25 mouse cellular contexts compared by ENCODE assay signal in the genomic region with DNA sequence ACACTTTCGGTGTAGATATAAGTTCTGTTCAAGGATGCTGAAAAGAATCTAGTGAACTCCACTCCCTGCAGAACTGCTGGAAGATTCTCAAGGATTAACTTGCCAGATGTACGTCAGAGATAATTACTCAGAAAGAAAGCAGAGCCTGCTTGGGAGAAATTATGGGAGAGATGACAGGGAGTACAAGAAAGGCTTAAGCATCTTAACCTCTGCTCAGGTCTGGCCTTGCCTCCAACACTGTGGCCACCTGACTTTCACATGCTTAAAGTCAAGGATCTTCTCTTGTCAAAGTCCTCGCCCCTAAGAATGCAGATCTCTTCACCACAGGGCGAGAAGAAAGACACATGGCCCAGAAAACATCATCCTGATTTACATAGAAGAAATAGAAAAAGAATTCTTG.
DNase-seq lines count a peak whose midpoint lies in the region; ATAC-seq lines count a peak whose summit lies in the region.
"Had no signal": no experiment of that assay in that cellular context is flagged by ENCODE, and none has a peak within 500 bp of the region (broad histone marks: within the 10 kb centered on the region; RNA-seq: fewer than 3 reads in every experiment).

No protein-coding gene starts in this region.

- no peak overlapping the region for H3K9ac ChIP-seq in midbrain, embryonic 11.5 days (ENCODE audit: low read length)
- no peak overlapping the region for H3K9ac ChIP-seq in midbrain, embryonic 15.5 days
- H3K9ac ChIP-seq in embryonic facial prominence, embryonic 11.5 days (replicated peaks; ENCODE audit: low read length): no peak overlapping the region
- no peak overlapping the region for H3K9ac ChIP-seq in kidney, embryonic 16.5 days (replicated peaks; ENCODE audit: low read length)
- H3K9ac ChIP-seq: embryonic facial prominence, embryonic 13.5 days; forebrain, embryonic 13.5 days; hindbrain, embryonic 12.5 days; hindbrain, embryonic 15.5 days; intestine, embryonic 15.5 days had no signal

- H3K4me1 ChIP-seq in midbrain, embryonic 11.5 days (ENCODE audit: control insufficient read depth, insufficient read depth, low read length): no peaks in the 10 kb centered on the region
- no peaks in the 10 kb centered on the region for H3K4me1 ChIP-seq in midbrain, embryonic 15.5 days
- no peaks in the 10 kb centered on the region for H3K4me1 ChIP-seq in embryonic facial prominence, embryonic 11.5 days (ENCODE audit: control insufficient read depth, insufficient read depth, low read length)
- H3K4me1 ChIP-seq in kidney, embryonic 16.5 days (ENCODE audit: insufficient read depth, low read length): no peaks in the 10 kb centered on the region
- H3K4me1 ChIP-seq: forebrain, embryonic 10.5 days; forebrain, embryonic 13.5 days; hindbrain, embryonic 12.5 days; hindbrain, embryonic 15.5 days; intestine, embryonic 15.5 days had no signal

- no peak overlapping the region for H3K27ac ChIP-seq in midbrain, embryonic 11.5 days (ENCODE audit: low read depth, low read length)
- no peak overlapping the region for H3K27ac ChIP-seq in midbrain, embryonic 15.5 days
- H3K27ac ChIP-seq in embryonic facial prominence, embryonic 11.5 days (replicated peaks; ENCODE audit: low read depth, low read length): no peak overlapping the region
- no peak overlapping the region for H3K27ac ChIP-seq in kidney, embryonic 16.5 days (ENCODE audit: low read length)
- H3K27ac ChIP-seq: embryonic facial prominence, embryonic 13.5 days; forebrain, embryonic 10.5 days; forebrain, embryonic 13.5 days; hindbrain, embryonic 12.5 days; hindbrain, embryonic 15.5 days; intestine, embryonic 15.5 days had no signal

- H3K9me3 ChIP-seq in midbrain, embryonic 11.5 days (ENCODE audit: control insufficient read depth, low read length): no peaks in the 10 kb centered on the region
- no peaks in the 10 kb centered on the region for H3K9me3 ChIP-seq in midbrain, embryonic 15.5 days
- H3K9me3 ChIP-seq in embryonic facial prominence, embryonic 11.5 days (replicated peaks; ENCODE audit: control insufficient read depth, low read length): no peaks in the 10 kb centered on the region
- H3K9me3 ChIP-seq in kidney, embryonic 16.5 days (ENCODE audit: low read length): no peaks in the 10 kb centered on the region
- H3K9me3 ChIP-seq: embryonic facial prominence, embryonic 13.5 days; forebrain, embryonic 10.5 days; forebrain, embryonic 13.5 days; hindbrain, embryonic 12.5 days; hindbrain, embryonic 15.5 days; intestine, embryonic 15.5 days had no signal

- H3K27me3 ChIP-seq in midbrain, embryonic 11.5 days (ENCODE audit: control insufficient read depth, insufficient read depth, low read length): no peaks in the 10 kb centered on the region
- no peaks in the 10 kb centered on the region for H3K27me3 ChIP-seq in midbrain, embryonic 15.5 days (replicated peaks)
- no peaks in the 10 kb centered on the region for H3K27me3 ChIP-seq in embryonic facial prominence, embryonic 11.5 days (ENCODE audit: control insufficient read depth, insufficient read depth, low read length)
- H3K27me3 ChIP-seq in kidney, embryonic 16.5 days (ENCODE audit: insufficient read depth, low read length): no peaks in the 10 kb centered on the region
- H3K27me3 ChIP-seq: embryonic facial prominence, embryonic 13.5 days; forebrain, embryonic 13.5 days; hindbrain, embryonic 12.5 days; hindbrain, embryonic 15.5 days; intestine, embryonic 15.5 days; Patski had no signal

- H3K4me3 ChIP-seq in midbrain, embryonic 11.5 days (ENCODE audit: low read depth, low read length): no peak overlapping the region
- no peak overlapping the region for H3K4me3 ChIP-seq in midbrain, embryonic 15.5 days
- no peak overlapping the region for H3K4me3 ChIP-seq in embryonic facial prominence, embryonic 11.5 days (ENCODE audit: low read depth, low read length)
- H3K4me3 ChIP-seq in kidney, embryonic 16.5 days (ENCODE audit: low read length): no peak overlapping the region
- H3K4me3 ChIP-seq: embryonic facial prominence, embryonic 13.5 days; forebrain, embryonic 10.5 days; forebrain, embryonic 13.5 days; hindbrain, embryonic 12.5 days; hindbrain, embryonic 15.5 days; intestine, embryonic 15.5 days had no signal

- no peaks in the 10 kb centered on the region for H3K36me3 ChIP-seq in midbrain, embryonic 11.5 days (ENCODE audit: control insufficient read depth, insufficient read depth, low read length)
- no peaks in the 10 kb centered on the region for H3K36me3 ChIP-seq in midbrain, embryonic 15.5 days (replicated peaks)
- H3K36me3 ChIP-seq in embryonic facial prominence, embryonic 11.5 days (replicated peaks; ENCODE audit: control insufficient read depth, insufficient read depth, low read depth, low read length): no peaks in the 10 kb centered on the region
- no peaks in the 10 kb centered on the region for H3K36me3 ChIP-seq in kidney, embryonic 16.5 days (ENCODE audit: insufficient read depth, low read length)
- H3K36me3 ChIP-seq: embryonic facial prominence, embryonic 13.5 days; forebrain, embryonic 10.5 days; hindbrain, embryonic 12.5 days; hindbrain, embryonic 15.5 days; intestine, embryonic 15.5 days had no signal

- no peak for ATAC-seq in midbrain, embryonic 11.5 days (ENCODE audit: low FRiP score)
- ATAC-seq in midbrain, embryonic 15.5 days (replicated peaks): no peak
- ATAC-seq in embryonic facial prominence, embryonic 11.5 days (replicated peaks; ENCODE audit: insufficient number of reproducible peaks, low FRiP score, low TSS enrichment, low read depth): no peak
- ATAC-seq in kidney, embryonic 16.5 days (ENCODE audit: low FRiP score, low TSS enrichment): no peak
- ATAC-seq: forebrain, embryonic 13.5 days; forebrain, embryonic 16.5 days; intestine, embryonic 15.5 days; Patski had no signal

- DNase-seq in embryo, embryonic 10 days (ENCODE audit: low spot score): peak; percentile 27
- DNase-seq in embryo, embryonic 9.5 days (ENCODE audit: extremely low spot score): no peak
- DNase-seq in midbrain, embryonic 11.5 days (ENCODE audit: low spot score, missing footprints): peak; percentile 41
- DNase-seq in embryonic facial prominence, embryonic 11.5 days (ENCODE audit: low spot score): peak; percentile 59
- peak; percentile 50 for DNase-seq in yolk sac, embryonic 10.5 days (ENCODE audit: low spot score)
- no peak for DNase-seq in adrenal gland, postnatal 4 days (ENCODE audit: low spot score in 2 of 2)
- DNase-seq: adrenal gland, postnatal 10 days; adrenal gland, postnatal 36 days; cerebellum, adult 11-12 months; cerebellum, adult 8-10 months; cerebellum, postnatal 10 days; cerebellum, postnatal 36 days; gastrocnemius, postnatal 14 days; heart, adult 11 months had no signal

- WGBS in midbrain, embryonic 11.5 days: 74% methylated on average over 4 of the region's 4 CpGs
- 78% methylated on average over 4 of the region's 4 CpGs for WGBS in midbrain, embryonic 15.5 days
- 55% methylated on average over 4 of the region's 4 CpGs for WGBS in embryonic facial prominence, embryonic 11.5 days
- 59% methylated on average over 4 of the region's 4 CpGs for WGBS in kidney, embryonic 16.5 days

- no peak overlapping the region for H3K4me2 ChIP-seq in midbrain, embryonic 11.5 days
- H3K4me2 ChIP-seq in midbrain, embryonic 15.5 days: no peak overlapping the region
- no peak overlapping the region for H3K4me2 ChIP-seq in embryonic facial prominence, embryonic 11.5 days (ENCODE audit: low read depth, low read length)
- H3K4me2 ChIP-seq in kidney, embryonic 16.5 days (replicated peaks; ENCODE audit: low read depth, low read length): no peak overlapping the region
- H3K4me2 ChIP-seq: embryonic facial prominence, embryonic 13.5 days; forebrain, embryonic 13.5 days; heart, embryonic 11.5 days; hindbrain, embryonic 12.5 days; hindbrain, embryonic 15.5 days; intestine, embryonic 15.5 days had no signal

Comparison
In these comparisons a context has a peak if more than half of its experiments do, and no peak if none do; other contexts are left out.
1. DNase-seq: peak in embryo, embryonic 10 days (single experiment), midbrain, embryonic 11.5 days (single experiment), embryonic facial prominence, embryonic 11.5 days (single experiment) and yolk sac, embryonic 10.5 days (single experiment); none in embryo, embryonic 9.5 days (single experiment) and adrenal gland, postnatal 4 days (0 of 2).